ENCODE assay signal across 8 mouse cellular contexts in the genomic region with DNA sequence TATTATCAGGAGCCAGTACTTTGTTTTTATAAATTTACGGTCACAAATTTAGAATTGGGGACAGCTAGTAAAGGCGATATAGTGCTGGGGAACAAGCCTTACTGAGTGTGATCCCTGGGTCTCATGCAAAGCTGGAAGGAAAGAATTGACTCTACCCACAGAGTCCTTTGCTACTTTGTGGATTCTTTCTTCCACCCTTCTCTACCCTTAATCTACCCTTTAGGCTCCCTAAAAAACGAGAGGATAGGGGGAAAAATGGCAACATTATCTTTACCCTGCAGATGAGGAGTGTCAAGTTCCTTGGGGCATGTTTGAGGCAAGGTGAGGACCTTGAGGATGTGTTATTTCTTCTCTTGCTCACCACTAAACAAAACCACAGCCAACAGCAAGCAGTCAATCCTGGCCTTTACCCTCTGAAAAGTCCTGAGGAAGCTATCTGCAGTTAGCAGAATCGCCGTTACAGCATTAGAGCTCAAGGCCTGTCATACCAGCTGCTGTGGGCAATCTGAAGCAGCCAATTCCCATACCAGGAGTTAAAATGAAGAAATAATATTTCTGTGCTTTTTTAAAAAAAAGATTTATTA. TPM values are rescaled to one million over a fixed set of nuclear protein-coding genes. Genes with fewer than 3 reads are reported as not detected.
DNase-seq lines count a peak whose midpoint lies in the region; ATAC-seq and TF ChIP-seq lines count a peak whose summit lies in the region.

No protein-coding gene starts in this region.

- peak overlapping the region; percentile 96 for H3K9ac ChIP-seq in lung, embryonic 14.5 days
- peak overlapping the region; percentile 98 for H3K9ac ChIP-seq in embryonic facial prominence, embryonic 13.5 days
- peak overlapping the region; percentile 93 for H3K9ac ChIP-seq in limb, embryonic 11.5 days (ENCODE audit: low read length)
- H3K9ac ChIP-seq in neural tube, embryonic 14.5 days (replicated peaks; ENCODE audit: low read depth, low read length): no peak overlapping the region; the same call in 1 of the 2 replicates

- no peak for TF ChIP-seq CTCF in lung, embryonic 14.5 days (IDR thresholded peaks at IDR 0.05; ENCODE audit: low read depth)
- TF ChIP-seq CTCF in cerebellum, adult 2 months (IDR thresholded peaks at IDR 0.05; ENCODE audit: borderline replicate concordance, insufficient read depth, low read depth, low read length): no peak

- TF ChIP-seq POLR2A in cerebellum, adult 2 months (IDR thresholded peaks at IDR 0.05; ENCODE audit: borderline replicate concordance, insufficient read depth, low read length): no peak

- no peak for ATAC-seq in lung, embryonic 14.5 days (ENCODE audit: insufficient read depth)
- no peak for ATAC-seq in embryonic facial prominence, embryonic 13.5 days (ENCODE audit: insufficient number of reproducible peaks, insufficient read depth, low FRiP score, low TSS enrichment, low read depth)
- no peak for ATAC-seq in limb, embryonic 11.5 days (ENCODE audit: insufficient number of reproducible peaks, low FRiP score, low TSS enrichment, low read depth)
- ATAC-seq in neural tube, embryonic 14.5 days (ENCODE audit: low read depth): no peak

- intact Hi-C loops in left cerebral cortex, postnatal 25 days (cut with DNase I): loop anchor here (5.0 kb wide), 1 partner anchor 680 kb away; a partner anchor contains a TSS

- no peaks in the 10 kb centered on the region for H3K36me3 ChIP-seq in lung, embryonic 14.5 days (ENCODE audit: insufficient read depth)
- H3K36me3 ChIP-seq in embryonic facial prominence, embryonic 13.5 days: peaks cover 14% of the 10 kb centered on the region
- no peaks in the 10 kb centered on the region for H3K36me3 ChIP-seq in limb, embryonic 11.5 days (ENCODE audit: control insufficient read depth, insufficient read depth, low read length)
- no peaks in the 10 kb centered on the region for H3K36me3 ChIP-seq in neural tube, embryonic 14.5 days (ENCODE audit: control insufficient read depth, insufficient read depth, low read length)

- H3K27ac ChIP-seq in lung, embryonic 14.5 days (ENCODE audit: low read depth): no peak overlapping the region
- peak overlapping the region; percentile 97 for H3K27ac ChIP-seq in embryonic facial prominence, embryonic 13.5 days
- no peak overlapping the region for H3K27ac ChIP-seq in limb, embryonic 11.5 days (replicated peaks; ENCODE audit: low read depth, low read length)
- H3K27ac ChIP-seq in neural tube, embryonic 14.5 days (ENCODE audit: low read depth, low read length): no peak overlapping the region
- no peak overlapping the region for H3K27ac ChIP-seq in cerebellum, adult 2 months (ENCODE audit: insufficient read depth, low read length)

- no peaks in the 10 kb centered on the region for H3K27me3 ChIP-seq in lung, embryonic 14.5 days (ENCODE audit: insufficient read depth, low read length)
- no peaks in the 10 kb centered on the region for H3K27me3 ChIP-seq in embryonic facial prominence, embryonic 13.5 days
- H3K27me3 ChIP-seq in limb, embryonic 11.5 days (ENCODE audit: control insufficient read depth, insufficient read depth, low read length): no peaks in the 10 kb centered on the region
- H3K27me3 ChIP-seq in neural tube, embryonic 14.5 days (ENCODE audit: control insufficient read depth, insufficient read depth, low read length): no peaks in the 10 kb centered on the region
- H3K27me3 ChIP-seq in cerebellum, adult 2 months (ENCODE audit: control insufficient read depth, insufficient read depth, low read length): no peaks in the 10 kb centered on the region

- WGBS in lung, embryonic 14.5 days: 41% methylated on average over 5 of the region's 5 CpGs
- 55% methylated on average over 5 of the region's 5 CpGs for WGBS in embryonic facial prominence, embryonic 13.5 days
- 72% methylated on average over 5 of the region's 5 CpGs for WGBS in limb, embryonic 11.5 days
- 66% methylated on average over 5 of the region's 5 CpGs for WGBS in neural tube, embryonic 14.5 days
- WGBS in cerebellum, adult 2 months: 57% methylated on average over 5 of the region's 5 CpGs

- DNase-seq in lung, embryonic 14.5 days: peak; percentile 9
- no peak for DNase-seq in lung, postnatal 10 days
- DNase-seq in limb, embryonic 11.5 days (ENCODE audit: low spot score): no peak
- no peak for DNase-seq in cerebellum, adult 8-10 months
- no peak for DNase-seq in cerebellum, adult 2 months
- no peak for DNase-seq in left cerebral cortex, postnatal 25 days (ENCODE audit: low spot score in 2 of 2)

- peaks cover 6% of the 10 kb centered on the region for H3K4me1 ChIP-seq in lung, embryonic 14.5 days (ENCODE audit: insufficient read depth)
- peaks cover 8% of the 10 kb centered on the region for H3K4me1 ChIP-seq in embryonic facial prominence, embryonic 13.5 days
- H3K4me1 ChIP-seq in limb, embryonic 11.5 days (ENCODE audit: control insufficient read depth, insufficient read depth, low read length): peaks cover 5% of the 10 kb centered on the region
- H3K4me1 ChIP-seq in neural tube, embryonic 14.5 days (ENCODE audit: control insufficient read depth, insufficient read depth, low read length): peaks cover 6% of the 10 kb centered on the region
- H3K4me1 ChIP-seq in cerebellum, adult 2 months (ENCODE audit: control insufficient read depth, insufficient read depth, low read length): no peaks in the 10 kb centered on the region

- peak overlapping the region; percentile 84 for H3K4me3 ChIP-seq in lung, embryonic 14.5 days (ENCODE audit: low read depth, low read length)
- peak overlapping the region; percentile 83 for H3K4me3 ChIP-seq in embryonic facial prominence, embryonic 13.5 days
- peak overlapping the region; percentile 63 for H3K4me3 ChIP-seq in limb, embryonic 11.5 days (ENCODE audit: low read depth, low read length)
- H3K4me3 ChIP-seq in neural tube, embryonic 14.5 days (ENCODE audit: low read depth, low read length): no peak overlapping the region
- no peak overlapping the region for H3K4me3 ChIP-seq in cerebellum, adult 2 months (replicated peaks; ENCODE audit: insufficient read depth, low read depth, low read length)

- H3K4me2 ChIP-seq in lung, embryonic 14.5 days: peak overlapping the region; percentile 82
- peak overlapping the region; percentile 69 for H3K4me2 ChIP-seq in embryonic facial prominence, embryonic 13.5 days
- H3K4me2 ChIP-seq in limb, embryonic 11.5 days (ENCODE audit: low read depth, severe bottlenecking): peak overlapping the region; percentile 55
- H3K4me2 ChIP-seq in neural tube, embryonic 14.5 days (ENCODE audit: low read depth, low read length): peak overlapping the region; percentile 67

- no peaks in the 10 kb centered on the region for H3K9me3 ChIP-seq in lung, embryonic 14.5 days (ENCODE audit: low read depth, low read length)
- H3K9me3 ChIP-seq in embryonic facial prominence, embryonic 13.5 days: no peaks in the 10 kb centered on the region
- no peaks in the 10 kb centered on the region for H3K9me3 ChIP-seq in limb, embryonic 11.5 days (ENCODE audit: control insufficient read depth, low read length)
- H3K9me3 ChIP-seq in neural tube, embryonic 14.5 days (ENCODE audit: control insufficient read depth, low read length): no peaks in the 10 kb centered on the region

RNA-seq across cellular contexts. Expression of a gene that starts 1.1 kb away (rescaled TPM):
- polyA plus RNA-seq in lung, embryonic 14.5 days (2014; fragmentation: Nextera tagmentation; extraction: Ambion mirVana): 281 and 288 TPM in 2 replicates
- 219 and 245 TPM in 2 replicates for polyA plus RNA-seq in embryonic facial prominence, embryonic 13.5 days (2015; fragmentation: Nextera tagmentation; extraction: Ambion mirVana)
- polyA plus RNA-seq in limb, embryonic 11.5 days (2014; fragmentation: Nextera tagmentation; extraction: Ambion mirVana): 280 and 287 TPM in 2 replicates
- polyA plus RNA-seq in neural tube, embryonic 14.5 days (2014; fragmentation: Nextera tagmentation; extraction: Ambion mirVana): 60.1 and 68.5 TPM in 2 replicates
- 40.8 and 44.6 TPM in 2 replicates for polyA plus RNA-seq in cerebellum, adult 2 months (2012; rRNA removed)
- 10 to 100 TPM; 14.9 to 16.7 TPM for total RNA-seq in left cerebral cortex, postnatal 25 days (2021)

RNA-seq across cellular contexts. Expression of a gene that starts 29.1 kb away (rescaled TPM):
- polyA plus RNA-seq in lung, embryonic 14.5 days (2014; fragmentation: Nextera tagmentation; extraction: Ambion mirVana): 69.2 and 71.2 TPM in 2 replicates
- polyA plus RNA-seq in embryonic facial prominence, embryonic 13.5 days (2015; fragmentation: Nextera tagmentation; extraction: Ambion mirVana): 82.8 and 87.1 TPM in 2 replicates
- 75.1 and 79.8 TPM in 2 replicates for polyA plus RNA-seq in limb, embryonic 11.5 days (2014; fragmentation: Nextera tagmentation; extraction: Ambion mirVana)
- 59.7 and 61.5 TPM in 2 replicates for polyA plus RNA-seq in neural tube, embryonic 14.5 days (2014; fragmentation: Nextera tagmentation; extraction: Ambion mirVana)
- 109 and 119 TPM in 2 replicates for polyA plus RNA-seq in cerebellum, adult 2 months (2012; rRNA removed)
- total RNA-seq in left cerebral cortex, postnatal 25 days (2021): 100 to 1,000 TPM; 286 to 290 TPM

RNA-seq across cellular contexts. Expression of a gene that starts 47.5 kb away (rescaled TPM):
- polyA plus RNA-seq in lung, embryonic 14.5 days (2014; fragmentation: Nextera tagmentation; extraction: Ambion mirVana): 2.7 and 3.6 TPM in 2 replicates
- polyA plus RNA-seq in embryonic facial prominence, embryonic 13.5 days (2015; fragmentation: Nextera tagmentation; extraction: Ambion mirVana): 3.5 and 5.5 TPM in 2 replicates
- 3.1 and 3.3 TPM in 2 replicates for polyA plus RNA-seq in limb, embryonic 11.5 days (2014; fragmentation: Nextera tagmentation; extraction: Ambion mirVana)
- polyA plus RNA-seq in neural tube, embryonic 14.5 days (2014; fragmentation: Nextera tagmentation; extraction: Ambion mirVana): 2.6 and 3.4 TPM in 2 replicates
- 0.11 and 0.13 TPM in 2 replicates for polyA plus RNA-seq in cerebellum, adult 2 months (2012; rRNA removed)
- 1 to 10 TPM; 2.1 to 4.6 TPM for total RNA-seq in left cerebral cortex, postnatal 25 days (2021)

RNA-seq across cellular contexts. Expression of a gene that starts 58.6 kb away (rescaled TPM):
- 24.0 and 24.6 TPM in 2 replicates for polyA plus RNA-seq in lung, embryonic 14.5 days (2014; fragmentation: Nextera tagmentation; extraction: Ambion mirVana)
- polyA plus RNA-seq in embryonic facial prominence, embryonic 13.5 days (2015; fragmentation: Nextera tagmentation; extraction: Ambion mirVana): 19.4 and 20.7 TPM in 2 replicates
- polyA plus RNA-seq in limb, embryonic 11.5 days (2014; fragmentation: Nextera tagmentation; extraction: Ambion mirVana): 23.2 and 23.6 TPM in 2 replicates
- polyA plus RNA-seq in neural tube, embryonic 14.5 days (2014; fragmentation: Nextera tagmentation; extraction: Ambion mirVana): 21.5 and 25.3 TPM in 2 replicates
- polyA plus RNA-seq in cerebellum, adult 2 months (2012; rRNA removed): 41.7 and 43.0 TPM in 2 replicates
- total RNA-seq in left cerebral cortex, postnatal 25 days (2021): 10 to 100 TPM; 27.7 to 31.1 TPM

Comparison
In these comparisons a context has a peak if more than half of its experiments do, and no peak if none do; other contexts are left out.
1. H3K4me3 ChIP-seq: peak in lung, embryonic 14.5 days (single experiment), embryonic facial prominence, embryonic 13.5 days (single experiment) and limb, embryonic 11.5 days (single experiment); none in neural tube, embryonic 14.5 days (single experiment) and cerebellum, adult 2 months (single experiment).
2. Peak in every context shown above with its lines, with median percentiles within 50 percentile points of each other: H3K4me2 ChIP-seq.